Mouse (Mus musculus): Measurements from ENCODE around the gene Rab40c. TPM values are rescaled to one million over a fixed set of nuclear protein-coding genes. Genes with fewer than 3 reads are reported as not detected.
A peak's percentile ranks its signal among the peaks of the same experiment; 100 is the strongest.

Rab40c gene
- total RNA-seq, 2 experiments from 2014 or later, result 53.7 to 57.3 TPM

DNA sequence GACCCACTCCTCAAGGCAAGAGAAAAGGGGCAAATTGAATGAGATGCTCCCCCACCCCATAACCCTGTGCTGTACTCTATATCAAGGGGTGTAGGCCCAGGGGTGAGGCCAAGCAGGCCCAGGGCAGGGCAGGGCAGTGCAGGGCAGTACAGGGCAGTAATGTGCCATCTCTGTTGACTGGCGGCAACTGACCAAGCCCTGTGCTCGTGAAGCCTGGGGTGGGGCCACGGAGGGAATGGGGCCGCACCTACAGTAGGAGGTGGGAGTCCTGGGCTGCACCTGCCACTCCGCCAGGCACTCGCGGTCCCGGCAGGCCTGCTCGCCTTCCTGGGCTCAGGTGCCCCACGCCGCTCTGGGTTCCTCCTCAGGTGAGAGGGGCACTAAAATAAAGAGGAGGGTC, 54.2 kb downstream of the Rab40c start:
- DNase-seq (ENCODE audit: low spot score in 2 of 2), result no peak
- intact Hi-C loops (cut with DNase I), result no loop called here

DNA sequence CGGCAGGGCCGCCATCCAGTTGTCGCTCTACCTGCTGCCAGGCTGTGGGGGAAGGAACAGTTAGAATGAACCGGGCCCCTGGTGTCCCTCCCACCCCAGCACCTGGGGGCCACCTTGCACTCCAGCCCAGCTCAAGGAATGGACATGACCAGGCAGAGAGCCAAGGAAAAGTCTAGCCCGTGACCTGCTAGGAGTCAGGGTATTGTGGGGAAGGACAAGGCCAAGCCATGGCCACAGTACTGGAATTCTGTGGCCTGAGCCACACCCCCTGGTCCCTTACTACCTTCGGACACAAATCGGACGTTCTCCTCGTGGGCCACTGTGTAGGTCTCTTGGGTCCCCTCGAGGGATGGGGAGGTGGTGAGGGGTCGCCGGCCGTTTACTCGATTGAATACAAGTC, 55.2 kb downstream of the Rab40c start:
- intact Hi-C loops (cut with DNase I), result no loop called here
- DNase-seq (ENCODE audit: low spot score in 2 of 2), result no peak

DNA sequence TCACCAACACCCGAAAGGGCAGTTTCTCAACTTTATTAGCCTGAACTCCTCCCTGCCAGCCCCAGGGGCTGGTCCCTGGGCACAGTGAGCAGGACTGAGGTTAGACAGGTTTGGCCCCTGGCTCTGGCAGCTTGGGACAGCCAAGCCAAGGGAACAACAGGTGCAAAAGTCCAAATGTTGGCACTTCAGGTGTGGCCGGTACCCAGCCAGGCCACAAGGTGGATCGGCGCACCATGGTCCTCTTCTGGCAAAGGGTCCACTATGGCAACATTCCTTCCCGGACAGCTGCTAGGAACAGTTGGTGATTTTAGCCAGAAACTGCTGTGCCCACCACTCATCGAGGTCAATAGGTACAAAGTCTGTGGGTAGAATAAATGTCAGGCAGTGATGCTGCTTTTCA, 55.8 kb downstream of the Rab40c start:
- intact Hi-C loops (cut with DNase I), result no loop called here

DNA sequence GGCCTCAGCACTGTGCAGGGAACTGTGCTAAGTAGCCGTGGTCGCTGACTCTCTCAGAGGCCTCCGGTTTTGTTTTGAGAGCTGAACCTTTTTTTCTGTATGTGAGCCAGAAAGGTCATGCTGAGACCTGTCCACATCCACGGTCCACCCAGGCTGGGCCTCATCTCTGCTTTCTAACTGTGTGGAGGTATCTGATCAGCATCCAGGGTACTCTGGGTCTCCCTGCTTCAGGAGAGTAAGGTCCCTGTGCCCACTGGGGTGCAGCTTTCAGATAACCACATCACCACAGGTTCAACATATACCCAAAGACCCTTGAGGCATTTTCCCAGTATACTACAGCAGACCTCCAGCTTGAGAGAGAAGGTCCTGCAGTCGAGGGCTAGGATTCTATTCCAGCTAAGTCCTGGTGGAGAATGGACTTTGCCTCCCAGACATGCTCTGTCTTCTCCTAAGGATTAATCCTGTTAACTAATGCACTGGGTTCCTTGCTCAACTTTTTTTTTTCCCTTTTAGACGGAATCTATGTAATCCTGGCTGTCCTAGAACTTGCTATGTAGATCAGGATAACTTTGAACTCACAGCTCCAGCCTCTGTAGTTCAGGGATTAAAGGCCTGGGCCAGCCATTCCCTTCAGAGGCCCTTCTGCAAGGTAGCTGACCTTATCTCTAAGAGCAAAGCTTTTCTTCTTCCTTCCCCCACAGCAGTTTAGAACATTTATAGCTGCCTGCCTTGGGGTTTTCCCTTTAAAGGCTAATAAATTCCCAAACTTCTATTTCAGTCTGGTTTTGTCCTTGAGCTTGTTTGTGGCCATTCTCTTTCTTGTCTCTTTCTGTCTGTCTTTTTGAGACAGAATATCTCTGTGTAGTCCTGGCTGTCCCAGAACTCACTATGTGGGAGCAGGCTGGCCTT, 57.6 kb downstream of the Rab40c start:
- intact Hi-C loops (cut with DNase I), result no loop called here
- DNase-seq (ENCODE audit: low spot score in 2 of 2), result no peak

More for the DNA sequence above, 55.8 kb downstream of the Rab40c start:
- no peak for DNase-seq (ENCODE audit: low spot score in 2 of 2)

DNA sequence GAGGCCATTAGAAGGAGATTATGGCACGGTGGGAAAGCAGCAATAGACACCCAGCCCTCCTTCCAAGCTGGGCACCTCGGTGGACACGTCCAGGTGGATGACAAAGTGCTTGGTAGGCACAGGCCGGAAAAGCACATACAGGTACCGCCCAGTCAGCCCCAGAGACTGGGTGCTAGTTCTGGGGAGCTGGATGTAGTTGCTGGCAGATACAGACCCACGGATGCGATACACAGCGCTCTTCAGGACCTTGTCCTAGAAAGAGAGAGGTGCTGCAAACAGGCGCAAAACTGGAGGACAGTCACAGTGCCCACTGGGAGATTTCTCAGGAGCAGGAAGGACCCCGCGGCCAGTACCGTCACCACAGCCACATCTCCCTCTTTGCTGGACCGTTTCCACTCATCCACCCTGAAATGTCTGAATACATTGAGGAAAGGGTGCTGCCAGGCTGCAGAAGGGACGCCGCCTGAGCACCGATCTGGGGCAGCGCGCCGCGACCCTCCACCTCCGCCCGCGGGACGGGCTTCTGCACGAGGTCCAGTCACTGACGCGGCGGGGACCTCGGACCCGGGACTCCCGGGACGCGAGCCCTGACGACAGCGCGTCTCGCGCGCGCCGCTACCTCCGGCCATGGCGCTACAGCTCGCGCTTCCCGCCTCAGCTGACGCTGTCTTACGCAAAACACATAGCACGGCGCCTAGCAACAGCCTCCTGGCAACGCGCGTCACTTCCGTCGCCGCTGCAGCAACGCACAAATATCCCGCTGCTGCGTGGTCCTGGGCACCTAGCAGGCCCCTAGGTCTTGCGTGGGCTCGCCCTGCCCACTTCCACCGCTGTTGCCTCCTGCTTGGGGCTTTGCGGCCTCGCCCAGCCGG, 58.5 kb downstream of the Rab40c start, which contains the start of gene Wdr90:
TSS of gene Wdr90 (minus strand) at position 670 of the 872 bp plus-strand sequence.
- peak; percentile 94 for DNase-seq (ENCODE audit: low spot score in 2 of 2)
- intact Hi-C loops (cut with DNase I), result no loop called here

DNA sequence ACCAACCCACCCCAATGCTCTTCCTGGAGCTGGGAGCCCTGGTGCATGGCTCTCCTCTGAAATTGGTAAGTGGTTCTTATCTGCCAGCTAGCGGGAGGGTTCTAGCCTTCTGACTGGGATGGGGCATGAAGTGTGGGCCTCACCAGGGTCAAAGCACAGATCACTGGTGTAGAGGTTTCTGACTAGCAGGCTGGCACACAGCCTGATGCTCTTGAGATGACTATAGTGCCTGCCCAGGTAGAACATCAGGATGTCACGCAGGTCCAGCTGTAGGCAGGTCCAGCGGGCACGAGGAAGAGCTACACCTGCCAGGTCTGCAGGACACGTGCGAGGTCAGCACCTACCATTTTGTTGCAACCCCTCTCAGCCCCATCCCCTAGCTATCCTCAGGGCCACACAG, 59.3 kb downstream of the Rab40c start:
- intact Hi-C loops (cut with DNase I), result no loop called here
- DNase-seq (ENCODE audit: low spot score in 2 of 2), result no peak

DNA sequence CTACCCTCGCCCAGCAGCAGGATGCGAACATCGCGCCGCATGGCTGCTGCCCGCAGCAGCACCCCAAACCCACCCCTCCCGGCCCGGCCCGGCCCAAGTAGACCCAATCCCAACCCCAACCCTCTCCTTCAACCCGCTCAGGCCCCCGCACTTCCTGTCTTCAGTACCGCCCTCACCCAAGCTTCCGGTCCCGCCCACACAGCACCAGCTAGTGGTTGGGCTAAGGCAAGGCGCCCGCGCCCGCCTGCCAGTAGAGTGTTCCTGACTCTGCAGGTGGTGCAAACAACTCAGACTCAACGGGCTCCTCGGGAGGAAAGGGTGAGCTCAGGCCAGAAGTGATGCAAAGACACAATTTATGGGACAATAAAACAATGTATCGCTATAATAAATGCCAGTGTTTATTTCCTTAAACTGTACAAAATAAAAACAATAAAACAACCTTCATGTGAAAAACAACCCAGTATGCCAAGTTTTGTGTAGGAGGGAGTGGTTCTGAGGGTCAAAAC, 75.1 kb downstream of the Rab40c start, which contains the start of gene Rhot2:
TSS of gene Rhot2 (minus strand) at position 456 of the 506 bp plus-strand sequence.
- intact Hi-C loops (cut with DNase I), result no loop called here
- DNase-seq (ENCODE audit: low spot score in 2 of 2), result peak; percentile 94 to 95

DNA sequence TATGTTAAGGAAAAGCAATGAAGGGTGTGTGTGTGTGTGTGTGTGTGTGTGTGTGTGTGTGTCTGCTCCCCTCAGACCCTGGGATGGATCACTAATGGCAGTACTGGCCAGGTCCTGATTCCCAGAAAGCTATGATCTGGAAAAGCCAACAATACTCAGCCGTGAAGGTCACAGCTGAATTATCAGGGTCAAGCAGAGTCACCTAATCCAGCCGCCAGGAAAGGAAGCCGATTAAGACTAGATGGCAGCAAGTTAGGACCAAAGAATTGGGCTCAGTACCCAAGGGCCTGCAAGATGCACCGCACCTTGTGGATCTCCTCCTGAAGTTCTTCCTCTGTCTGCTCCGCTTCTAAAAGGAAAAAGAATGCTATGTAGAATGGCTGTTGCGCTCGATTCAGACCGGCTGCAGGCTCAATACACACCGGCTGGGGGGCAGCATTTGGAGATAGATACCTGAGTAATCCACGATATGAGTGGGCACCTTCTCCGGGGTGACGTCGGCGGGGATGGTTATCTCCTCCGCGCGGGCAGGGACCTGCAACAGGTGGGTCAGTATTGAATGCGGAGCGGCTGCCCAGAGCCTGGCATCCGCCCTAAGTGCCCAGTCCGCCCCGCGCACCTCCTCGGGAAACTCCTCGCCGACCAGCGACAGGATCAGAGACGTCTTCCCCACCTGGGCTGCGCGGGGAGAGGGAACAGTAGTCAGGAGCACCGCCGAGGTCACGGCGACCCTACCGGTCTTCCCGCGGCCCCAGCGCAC, 75.7 kb downstream of the Rab40c start:
- intact Hi-C loops (cut with DNase I), result no loop called here
- DNase-seq (ENCODE audit: low spot score in 2 of 2), result no peak

DNA sequence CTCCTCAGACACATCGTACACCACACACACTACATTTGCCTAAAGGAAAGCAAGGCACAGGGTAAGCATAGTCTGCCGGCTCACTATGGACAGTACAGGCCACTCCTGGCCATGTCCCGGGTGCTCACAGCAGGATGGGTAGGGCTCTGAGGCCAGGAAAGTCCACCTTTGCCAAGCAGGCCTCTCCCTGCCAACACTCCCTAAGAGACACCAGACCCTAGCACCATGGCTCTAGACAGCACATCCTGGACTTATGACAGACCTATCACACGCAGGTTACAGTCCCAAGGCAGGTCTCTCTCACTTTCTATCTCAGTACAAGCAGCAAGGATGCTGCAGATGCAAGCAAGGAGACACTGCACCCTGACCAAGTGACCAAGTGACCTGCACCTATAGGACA, 76.4 kb downstream of the Rab40c start:
- DNase-seq (ENCODE audit: low spot score in 2 of 2), result no peak
- intact Hi-C loops (cut with DNase I), result no loop called here

DNA sequence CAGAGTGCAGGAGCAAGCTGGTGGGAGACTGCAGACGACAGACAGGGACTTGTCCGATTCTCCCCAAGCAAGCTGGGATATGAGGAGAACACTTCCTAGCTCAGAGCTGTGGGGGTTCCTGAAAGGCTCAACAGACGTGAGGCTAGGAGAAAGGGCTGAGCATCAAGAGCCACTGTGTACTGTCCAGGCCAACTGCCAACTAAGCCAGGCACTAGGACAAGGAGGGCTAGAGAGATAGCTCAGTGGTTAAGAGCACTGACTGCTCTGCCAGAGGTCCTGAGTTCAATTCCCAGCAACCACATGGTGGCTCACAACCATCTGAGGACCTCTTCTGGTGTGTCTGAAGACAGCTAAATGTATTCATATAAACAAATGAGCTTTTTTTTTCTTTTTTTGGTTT, 77.0 kb downstream of the Rab40c start:
- intact Hi-C loops (cut with DNase I), result no loop called here
- no peak for DNase-seq (ENCODE audit: low spot score in 2 of 2)

DNA sequence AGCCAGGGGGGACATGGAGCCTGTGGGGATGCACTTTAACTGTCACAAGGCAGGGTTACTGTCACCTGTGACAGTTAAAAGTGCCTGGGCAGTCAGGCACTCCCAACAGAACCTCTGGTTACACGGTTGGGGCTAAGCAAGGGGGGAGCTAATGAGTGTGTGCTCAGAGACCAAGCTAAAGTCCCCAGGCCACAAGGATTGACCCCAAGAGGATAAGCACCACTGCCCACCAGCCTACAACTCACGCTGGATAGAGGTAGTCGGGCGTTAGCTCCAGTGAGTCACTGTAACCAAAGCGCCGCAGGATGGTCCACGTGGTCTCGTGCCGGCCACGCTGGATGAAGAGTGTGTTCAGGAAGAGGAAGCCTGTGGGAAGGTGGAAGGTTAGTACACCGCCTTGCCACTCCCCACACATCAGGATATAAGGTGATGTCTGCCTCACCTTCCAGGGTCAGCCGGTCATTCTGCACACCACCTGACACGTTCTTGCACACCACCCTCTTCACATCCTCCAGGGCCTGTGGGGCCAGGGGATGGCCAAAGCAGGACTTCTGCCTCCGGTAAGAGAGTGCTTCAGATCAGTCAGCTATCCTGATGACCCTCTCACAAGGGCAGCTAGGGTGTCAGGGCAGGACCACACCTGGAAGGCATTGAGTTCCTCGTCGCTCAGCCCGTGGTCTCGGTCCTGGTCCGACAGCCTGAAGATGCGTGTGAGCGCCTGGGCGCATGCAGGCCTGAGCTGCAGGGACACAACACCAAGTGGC, 78.2 kb downstream of the Rab40c start, which contains the start of gene Gm20683:
TSS of gene Gm20683 (minus strand) at position 647 of the 764 bp plus-strand sequence.
- intact Hi-C loops (cut with DNase I), result no loop called here
- no peak for DNase-seq (ENCODE audit: low spot score in 2 of 2)

DNA sequence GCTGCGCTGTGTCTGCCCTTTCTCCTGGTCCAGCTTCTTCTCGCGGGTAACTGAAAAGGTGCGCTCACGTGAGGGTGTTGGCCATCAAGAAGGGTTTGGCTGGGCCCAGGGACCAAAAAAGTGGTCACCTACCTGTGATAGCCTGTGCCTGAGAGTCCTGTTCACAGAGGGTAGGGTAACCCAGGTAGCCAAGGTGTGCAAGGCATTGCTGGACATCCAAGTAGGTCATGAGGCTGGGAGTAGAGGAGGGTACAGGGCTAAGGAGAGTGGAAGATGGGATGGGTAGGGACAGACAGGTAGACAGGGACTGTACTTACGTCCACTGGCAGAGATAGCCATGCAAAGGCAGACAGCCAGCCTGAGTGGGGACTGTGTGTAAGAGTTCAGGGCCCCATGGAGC, 79.0 kb downstream of the Rab40c start:
- intact Hi-C loops (cut with DNase I), result no loop called here
- DNase-seq (ENCODE audit: low spot score in 2 of 2), result no peak

DNA sequence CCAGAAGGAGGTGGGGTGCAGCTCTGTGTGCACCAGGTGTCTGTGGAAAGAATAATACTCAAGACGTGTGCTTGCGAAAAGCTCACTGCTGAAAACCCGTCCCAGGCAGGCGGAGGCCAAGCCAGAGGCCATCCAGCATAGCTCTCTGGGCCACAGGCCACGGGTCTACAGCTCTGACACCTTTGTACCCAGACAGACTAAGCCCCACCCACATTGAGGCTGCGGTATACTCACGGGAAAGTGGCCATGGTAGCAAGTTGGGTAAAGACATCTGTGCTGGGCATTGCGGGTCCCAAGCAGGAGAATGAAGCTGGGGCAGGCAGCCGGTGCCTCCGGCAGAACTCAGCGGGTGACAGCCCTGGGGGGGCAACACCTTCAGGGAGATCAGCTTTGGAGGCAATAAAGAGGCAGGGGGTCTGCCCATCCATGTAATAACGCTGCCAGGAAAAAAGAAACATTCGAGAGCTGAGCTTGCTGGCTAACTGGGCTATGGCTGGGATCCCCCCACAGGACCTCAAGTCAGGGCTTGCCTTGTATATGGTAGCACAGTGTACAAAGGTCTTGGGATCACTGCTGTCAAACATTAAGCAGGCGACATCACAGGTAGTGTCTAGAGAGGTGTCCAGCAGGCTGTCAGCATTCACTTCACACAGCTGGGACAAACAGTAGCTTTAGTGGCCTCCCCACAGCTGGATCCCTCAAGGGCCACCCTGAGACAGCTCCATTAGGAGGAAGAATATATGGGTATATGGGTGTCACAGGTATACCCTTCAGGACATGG, 79.9 kb downstream of the Rab40c start:
- no peak for DNase-seq (ENCODE audit: low spot score in 2 of 2)
- intact Hi-C loops (cut with DNase I), result no loop called here

DNA sequence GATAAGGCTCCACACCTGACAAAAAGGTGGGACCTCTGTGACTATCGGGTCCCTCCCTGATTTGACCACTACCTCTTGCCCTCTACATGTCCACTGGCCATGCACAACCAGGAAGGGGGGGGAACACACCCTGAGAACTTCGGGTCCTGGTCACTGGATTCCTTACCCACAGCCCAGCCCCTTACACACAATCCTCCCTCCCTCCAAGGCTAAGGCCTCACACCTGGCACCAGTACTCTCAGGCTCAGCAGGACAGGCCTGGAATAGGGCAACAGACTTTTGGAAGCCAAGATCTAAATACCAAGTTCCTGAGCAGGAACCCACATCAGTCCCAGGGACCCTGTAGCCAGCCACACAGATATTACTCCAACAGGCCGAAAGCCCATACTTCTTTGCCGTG, 80.6 kb downstream of the Rab40c start:
- intact Hi-C loops (cut with DNase I), result no loop called here
- no peak for DNase-seq (ENCODE audit: low spot score in 2 of 2)

DNA sequence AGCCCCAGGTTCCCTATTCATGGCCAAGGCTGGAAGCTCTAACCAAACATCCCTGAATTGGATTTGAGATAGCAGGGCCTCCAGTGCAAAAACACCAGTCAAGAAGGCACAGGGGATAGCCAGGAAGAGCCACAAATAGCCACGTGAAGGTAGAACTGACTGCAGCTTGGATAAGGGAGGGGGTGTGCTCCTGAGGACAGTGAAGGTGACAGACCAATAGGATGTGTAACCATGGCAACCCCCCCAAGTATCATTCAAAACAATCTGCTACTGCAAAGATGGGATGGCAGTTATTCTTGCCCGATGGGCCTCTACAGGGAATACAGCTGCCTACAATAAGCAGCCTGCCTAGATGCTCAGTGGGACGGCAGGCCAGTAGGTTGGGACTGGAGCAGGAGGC, 82.0 kb downstream of the Rab40c start:
- DNase-seq (ENCODE audit: low spot score in 2 of 2), result peak in 1 of 2 experiments; percentile 67
- intact Hi-C loops (cut with DNase I), result no loop called here

DNA sequence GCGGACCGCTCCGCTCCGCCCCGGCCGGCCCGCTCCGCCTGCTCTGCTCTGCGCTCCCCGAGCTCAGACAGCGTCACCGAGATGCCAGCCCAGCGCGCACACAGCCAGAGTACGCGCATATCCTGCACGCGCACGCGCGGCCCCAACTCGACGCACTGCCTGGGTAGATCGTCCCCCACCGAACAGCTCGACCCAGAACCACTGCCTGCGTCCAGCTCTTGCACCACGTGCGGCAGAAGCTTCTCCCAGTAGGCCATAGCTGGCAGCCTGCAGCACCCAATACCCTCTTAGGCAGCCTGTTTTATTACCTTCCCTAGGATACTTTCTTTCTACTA, 82.5 kb downstream of the Rab40c start, which contains the start of gene Rhbdl1:
TSS of gene Rhbdl1 (minus strand) at position 220 of the 335 bp plus-strand sequence.
- intact Hi-C loops (cut with DNase I), result no loop called here
- DNase-seq (ENCODE audit: low spot score in 2 of 2), result peak; percentile 90 to 93

DNA sequence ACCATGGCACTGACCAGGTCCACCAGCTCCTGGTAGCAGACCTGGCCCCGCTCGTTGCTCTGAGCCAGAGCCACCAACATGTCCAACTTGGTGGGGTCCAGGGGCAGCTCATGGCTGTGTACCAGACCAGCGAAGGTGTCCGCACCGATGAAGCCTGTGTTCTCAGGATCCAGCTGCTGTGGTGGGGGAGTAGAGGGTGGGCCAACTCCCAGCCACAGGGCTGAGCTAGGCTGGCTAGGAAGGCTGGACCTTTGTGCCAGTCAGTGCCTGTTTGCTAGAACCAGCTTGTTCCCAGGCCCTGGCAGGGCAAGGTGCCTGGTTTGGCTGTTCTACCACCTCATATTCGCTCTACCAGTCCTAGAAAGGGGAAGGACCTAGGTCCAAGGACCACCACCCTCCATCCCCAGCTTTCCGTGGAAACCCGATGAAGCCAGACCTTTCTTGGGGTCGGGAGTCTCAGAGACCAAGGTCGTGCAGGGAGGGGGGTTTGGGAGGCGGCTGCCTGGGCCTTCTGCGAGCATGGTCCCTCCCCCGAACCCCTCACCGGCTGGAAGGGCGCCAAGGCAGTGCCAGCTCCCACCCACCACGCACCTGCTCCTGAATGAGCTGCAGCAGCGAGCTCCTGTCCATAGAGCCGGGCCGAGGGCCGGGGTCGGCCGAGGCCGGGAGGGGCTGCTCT, 83.0 kb downstream of the Rab40c start:
- no peak for DNase-seq (ENCODE audit: low spot score in 2 of 2)
- intact Hi-C loops (cut with DNase I), result no loop called here
